Comparison of ENCODE assay signal across 23 mouse cellular contexts in genomic region chr2:53095489-53095888, GRCm38 (mm10).
"Had no signal": no experiment of that assay in that cellular context is flagged by ENCODE, and none has a peak within 500 bp of the region (broad histone marks: within the 10 kb centered on the region; RNA-seq: fewer than 3 reads in every experiment).

No protein-coding gene starts in this region.

- H3K9me3 ChIP-seq: limb, embryonic 12.5 days; liver, embryonic 12.5 days; liver, embryonic 15.5 days; lung, embryonic 15.5 days; megakaryocyte, embryonic 14.5 days; midbrain, embryonic 10.5 days; midbrain, embryonic 13.5 days; neural tube, embryonic 13.5 days; stomach, embryonic 15.5 days had no signal

- ATAC-seq: liver, embryonic 12.5 days; midbrain, embryonic 13.5 days; midbrain, embryonic 16.5 days had no signal

- H3K9ac ChIP-seq: limb, embryonic 12.5 days; liver, embryonic 12.5 days; liver, embryonic 15.5 days; lung, embryonic 15.5 days; midbrain, embryonic 13.5 days; neural tube, embryonic 13.5 days; stomach, embryonic 15.5 days had no signal

- H3K4me2 ChIP-seq: limb, embryonic 12.5 days; liver, embryonic 12.5 days; liver, embryonic 15.5 days; lung, embryonic 15.5 days; midbrain, embryonic 13.5 days; neural tube, embryonic 13.5 days; stomach, embryonic 15.5 days had no signal

- H3K27ac ChIP-seq: kidney, postnatal 0 days; layer of hippocampus, adult 2 months; left cerebral cortex, adult 2 months; limb, embryonic 12.5 days; liver, embryonic 12.5 days; liver, embryonic 15.5 days; lung, embryonic 15.5 days; midbrain, embryonic 10.5 days; midbrain, embryonic 13.5 days; neural tube, embryonic 13.5 days; stomach, embryonic 15.5 days had no signal

- H3K4me1 ChIP-seq: limb, embryonic 12.5 days; liver, embryonic 12.5 days; liver, embryonic 15.5 days; lung, embryonic 15.5 days; megakaryocyte, embryonic 14.5 days; midbrain, embryonic 10.5 days; midbrain, embryonic 13.5 days; stomach, embryonic 15.5 days had no signal

- DNase-seq: layer of hippocampus, postnatal 36 days; liver; lung, adult 18-20 months; lung, postnatal 10 days; lung, postnatal 36 days; retina, postnatal 1 day; right cerebral cortex, postnatal 25 days; spleen, adult 18-20 months; thymus, postnatal 25 days had no signal

- H3K36me3 ChIP-seq: liver, embryonic 12.5 days; liver, embryonic 15.5 days; lung, embryonic 15.5 days; stomach, embryonic 15.5 days had no signal

- H3K27me3 ChIP-seq: limb, embryonic 12.5 days; liver, embryonic 12.5 days; liver, embryonic 15.5 days; lung, embryonic 15.5 days; megakaryocyte, embryonic 14.5 days; midbrain, embryonic 13.5 days; neural tube, embryonic 13.5 days; stomach, embryonic 15.5 days had no signal

- H3K4me3 ChIP-seq: layer of hippocampus, adult 2 months; left cerebral cortex, adult 2 months; limb, embryonic 12.5 days; liver, embryonic 12.5 days; liver, embryonic 15.5 days; lung, embryonic 15.5 days; megakaryocyte, embryonic 14.5 days; midbrain, embryonic 10.5 days; midbrain, embryonic 13.5 days; myocyte; neural tube, embryonic 13.5 days; stomach, embryonic 15.5 days had no signal
